Comparison of ENCODE assay signal across 20 mouse cellular contexts in the genomic region with DNA sequence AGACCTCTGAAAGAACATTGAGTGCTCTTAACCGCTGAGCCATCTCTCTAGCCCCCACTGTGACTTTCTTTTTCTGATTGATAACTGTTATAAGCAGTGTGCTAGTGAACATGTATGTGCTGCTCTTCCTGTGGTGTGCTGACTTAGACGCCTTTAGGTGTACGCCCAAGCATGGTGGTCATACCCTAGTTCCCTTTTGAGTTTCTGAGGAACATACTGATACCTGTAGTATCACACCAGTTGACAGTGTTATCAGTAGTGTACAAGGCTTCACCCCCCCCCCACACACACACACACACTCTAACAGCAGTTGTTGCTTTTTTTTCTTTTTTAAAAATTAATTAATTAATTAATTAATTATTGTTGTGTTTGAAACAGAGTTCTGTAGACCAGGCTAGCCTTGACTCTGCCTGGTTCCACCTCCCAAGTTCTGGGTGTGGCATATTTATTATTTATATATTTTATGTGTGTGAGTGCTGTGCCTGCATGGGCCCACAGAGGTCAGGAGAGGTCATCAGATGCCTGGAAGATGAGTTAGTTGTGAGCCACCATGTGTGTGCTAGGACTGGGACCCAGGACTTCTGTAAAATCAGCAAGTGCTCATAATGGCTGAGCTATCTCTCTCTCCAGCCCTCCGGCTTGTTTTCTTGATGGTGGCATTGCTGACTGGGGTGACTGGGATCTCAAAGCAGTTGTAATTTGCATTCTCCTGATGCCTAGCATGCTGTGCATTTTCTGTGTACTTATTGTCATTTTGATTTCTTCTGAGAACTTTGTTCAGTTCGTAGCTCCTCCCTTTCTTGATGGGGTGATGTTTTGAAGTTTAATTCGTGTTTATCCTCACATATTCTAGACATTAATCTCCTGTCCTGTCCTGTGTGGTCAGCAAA. TPM values are rescaled to one million over a fixed set of nuclear protein-coding genes. Genes with fewer than 3 reads are reported as not detected.
A peak's percentile ranks its signal among the peaks of the same experiment; 100 is the strongest.
DNase-seq lines count a peak whose midpoint lies in the region; ATAC-seq and TF ChIP-seq lines count a peak whose summit lies in the region.
"Had no signal": no experiment of that assay in that cellular context is flagged by ENCODE, and none has a peak within 500 bp of the region (broad histone marks: within the 10 kb centered on the region; RNA-seq: fewer than 3 reads in every experiment).

No protein-coding gene starts in this region.

- H3K27me3 ChIP-seq in midbrain, embryonic 13.5 days, result no peaks in the 10 kb centered on the region
- H3K27me3 ChIP-seq in midbrain, embryonic 16.5 days (ENCODE audit: control insufficient read depth, insufficient read depth, low read depth, low read length), result no peaks in the 10 kb centered on the region
- no peaks in the 10 kb centered on the region for H3K27me3 ChIP-seq in ES-Bruce4 (ENCODE audit: control insufficient read depth, insufficient read depth, low read length, poor library complexity, severe bottlenecking)
- no peaks in the 10 kb centered on the region for H3K27me3 ChIP-seq in hindbrain, embryonic 11.5 days (ENCODE audit: control insufficient read depth, insufficient read depth, low read length)
- H3K27me3 ChIP-seq in heart, embryonic 10.5 days (ENCODE audit: insufficient read depth, poor library complexity, severe bottlenecking), result no peaks in the 10 kb centered on the region
- H3K27me3 ChIP-seq: forebrain, embryonic 12.5 days; heart, embryonic 12.5 days; hindbrain, embryonic 12.5 days had no signal

- peaks cover 3% of the 10 kb centered on the region; the same call in 1 of the 2 replicates for H3K36me3 ChIP-seq in midbrain, embryonic 13.5 days
- no peaks in the 10 kb centered on the region for H3K36me3 ChIP-seq in midbrain, embryonic 16.5 days (ENCODE audit: control insufficient read depth, insufficient read depth, low read length)
- no peaks in the 10 kb centered on the region for H3K36me3 ChIP-seq in ES-Bruce4 (ENCODE audit: control insufficient read depth, insufficient read depth, low read length, poor library complexity, severe bottlenecking)
- H3K36me3 ChIP-seq in ES-E14 (ENCODE audit: control insufficient read depth, insufficient read depth, low read length, poor library complexity, severe bottlenecking), result no peaks in the 10 kb centered on the region
- no peaks in the 10 kb centered on the region for H3K36me3 ChIP-seq in hindbrain, embryonic 11.5 days (ENCODE audit: control insufficient read depth, insufficient read depth, low read length)
- peaks cover 9% of the 10 kb centered on the region; the same call in 1 of the 2 replicates for H3K36me3 ChIP-seq in heart, embryonic 10.5 days
- H3K36me3 ChIP-seq: forebrain, embryonic 12.5 days; hindbrain, embryonic 12.5 days had no signal

- H3K9me3 ChIP-seq in midbrain, embryonic 13.5 days, result no peaks in the 10 kb centered on the region
- H3K9me3 ChIP-seq in midbrain, embryonic 16.5 days (replicated peaks; ENCODE audit: control insufficient read depth, low read length, poor library complexity, severe bottlenecking), result no peaks in the 10 kb centered on the region
- no peaks in the 10 kb centered on the region for H3K9me3 ChIP-seq in ES-Bruce4 (replicated peaks; ENCODE audit: control insufficient read depth, insufficient read depth, low read length, poor library complexity, severe bottlenecking)
- no peaks in the 10 kb centered on the region for H3K9me3 ChIP-seq in ES-E14 (ENCODE audit: control insufficient read depth, insufficient read depth, low read depth, low read length)
- no peaks in the 10 kb centered on the region for H3K9me3 ChIP-seq in hindbrain, embryonic 11.5 days (ENCODE audit: control insufficient read depth, low read length)
- H3K9me3 ChIP-seq in heart, embryonic 10.5 days, result no peaks in the 10 kb centered on the region
- H3K9me3 ChIP-seq: forebrain, embryonic 12.5 days; hindbrain, embryonic 12.5 days had no signal

- H3K4me3 ChIP-seq in midbrain, embryonic 13.5 days (replicated peaks), result no peak overlapping the region
- no peak overlapping the region for H3K4me3 ChIP-seq in midbrain, embryonic 16.5 days (ENCODE audit: low read depth, low read length)
- H3K4me3 ChIP-seq in ES-Bruce4 (ENCODE audit: low read depth, low read length) (no peak overlapping the region), ES-E14 (ENCODE audit: insufficient read depth in 1 of 2, low read depth in 1 of 2, low read length in 2 of 2, poor library complexity in 1 of 2, severe bottlenecking in 1 of 2) (0 out of 4 replicates have a peak overlapping the region, but pooled peaks of 1 of the 2 experiments have one; percentile 5)
- no peak overlapping the region for H3K4me3 ChIP-seq in hindbrain, embryonic 11.5 days (ENCODE audit: low read depth, low read length)
- H3K4me3 ChIP-seq in heart, embryonic 10.5 days, result no peak overlapping the region
- H3K4me3 ChIP-seq: forebrain, embryonic 12.5 days; heart, adult 2 months; heart, embryonic 12.5 days; hindbrain, embryonic 12.5 days had no signal

- no peak overlapping the region for H3K27ac ChIP-seq in midbrain, embryonic 13.5 days
- H3K27ac ChIP-seq in midbrain, embryonic 16.5 days (ENCODE audit: low read length), result no peak overlapping the region
- H3K27ac ChIP-seq in ES-Bruce4 (ENCODE audit: insufficient read depth, low read length) (peak overlapping the region; percentile 63), ES-E14 (ENCODE audit: insufficient read depth, low read depth, low read length, poor library complexity, severe bottlenecking) (peak overlapping the region; percentile 47; the same call in 1 of the 2 replicates)
- no peak overlapping the region for H3K27ac ChIP-seq in hindbrain, embryonic 11.5 days (ENCODE audit: low read depth, low read length)
- no peak overlapping the region for H3K27ac ChIP-seq in heart, embryonic 10.5 days
- H3K27ac ChIP-seq: forebrain, embryonic 12.5 days; heart, adult 2 months; hindbrain, embryonic 12.5 days; hindbrain, postnatal 0 days had no signal

- no peak for TF ChIP-seq POLR2A in ES-Bruce4 (IDR thresholded peaks at IDR 0.05; ENCODE audit: insufficient read depth, low read length)

- peaks cover 4% of the 10 kb centered on the region for H3K4me1 ChIP-seq in midbrain, embryonic 13.5 days (replicated peaks)
- H3K4me1 ChIP-seq in midbrain, embryonic 16.5 days (ENCODE audit: control insufficient read depth, insufficient read depth, low read length), result no peaks in the 10 kb centered on the region
- H3K4me1 ChIP-seq in ES-Bruce4 (ENCODE audit: control insufficient read depth, insufficient read depth, low read length) (peaks cover 7% of the 10 kb centered on the region), ES-E14 (ENCODE audit: control insufficient read depth in 2 of 2, insufficient read depth in 2 of 2, low read length in 2 of 2, poor library complexity in 1 of 2) (peaks cover 29 to 32% of the 10 kb centered on the region in 2 experiments)
- H3K4me1 ChIP-seq in hindbrain, embryonic 11.5 days (replicated peaks; ENCODE audit: control insufficient read depth, insufficient read depth, low read length), result no peaks in the 10 kb centered on the region
- H3K4me1 ChIP-seq in heart, embryonic 10.5 days, result peaks cover 14% of the 10 kb centered on the region

- TF ChIP-seq EP300 in ES-Bruce4 (IDR thresholded peaks at IDR 0.05; ENCODE audit: insufficient read depth, low read depth, low read length), result peak; percentile 57; the same call in 1 of the 2 replicates

- TF ChIP-seq CTCF in ES-Bruce4 (IDR thresholded peaks at IDR 0.05; ENCODE audit: low read depth, low read length), result no peak

- in situ Hi-C loops in ES-E14 (cut with MboI; ENCODE audit: low sequenced_read_pairs in 2 of 2, unreplicated experiment in 2 of 2), result no loop called here

- H3K9ac ChIP-seq in midbrain, embryonic 13.5 days (replicated peaks), result no peak overlapping the region
- no peak overlapping the region for H3K9ac ChIP-seq in midbrain, embryonic 16.5 days (ENCODE audit: low read depth, low read length)
- H3K9ac ChIP-seq in ES-Bruce4 (ENCODE audit: low read depth, poor library complexity, severe bottlenecking) (no peak overlapping the region), ES-E14 (ENCODE audit: insufficient read depth, low read depth, low read length, poor library complexity, severe bottlenecking) (no peak overlapping the region)
- no peak overlapping the region for H3K9ac ChIP-seq in hindbrain, embryonic 11.5 days (ENCODE audit: low read depth, low read length)
- H3K9ac ChIP-seq: forebrain, embryonic 12.5 days; heart, embryonic 12.5 days; hindbrain, embryonic 12.5 days had no signal

- no peak for DNase-seq in ES-E14 (ENCODE audit: low read depth, low spot score)
- no peak for DNase-seq in hindbrain, embryonic 11.5 days (ENCODE audit: low spot score)
- no peak for DNase-seq in heart, embryonic 10.5 days (ENCODE audit: low spot score)
- DNase-seq: adrenal gland, postnatal 14 days; cerebellum, adult 11-12 months; cerebellum, adult 9-11 months; cerebellum, postnatal 36 days; gastrocnemius, postnatal 14 days; heart, adult 2 months; kidney, adult 18-20 months had no signal

- no peak overlapping the region for H3K4me2 ChIP-seq in midbrain, embryonic 13.5 days (replicated peaks)
- H3K4me2 ChIP-seq in midbrain, embryonic 16.5 days (ENCODE audit: low read length), result no peak overlapping the region
- H3K4me2 ChIP-seq in hindbrain, embryonic 11.5 days (replicated peaks; ENCODE audit: low read depth, low read length), result no peak overlapping the region
- H3K4me2 ChIP-seq: forebrain, embryonic 12.5 days; heart, embryonic 12.5 days; hindbrain, embryonic 12.5 days had no signal

- 0 out of 2 replicates have a peak, but pooled peaks have one; percentile 11 for ATAC-seq in midbrain, embryonic 13.5 days
- ATAC-seq in midbrain, embryonic 16.5 days, result no peak
- peak; percentile 50; the same call in 1 of the 2 replicates for ATAC-seq in megakaryocyte progenitor cell, adult 5-6 weeks (replicated peaks; ENCODE audit: poor library complexity)
- no peak for ATAC-seq in hindbrain, embryonic 11.5 days (ENCODE audit: low FRiP score)
- ATAC-seq: activated CD4-positive, CD25-positive, alpha-beta regulatory T cell, adult 4 months; forebrain, embryonic 16.5 days; hindbrain, postnatal 0 days had no signal

- WGBS in midbrain, embryonic 13.5 days, result 73% methylated on average over 6 of the region's 6 CpGs
- WGBS in midbrain, embryonic 16.5 days, result 71% methylated on average over 6 of the region's 6 CpGs
- WGBS in hindbrain, embryonic 11.5 days, result 75% methylated on average over 6 of the region's 6 CpGs
- 77% methylated on average over 6 of the region's 6 CpGs for WGBS in heart, embryonic 10.5 days

RNA-seq across cellular contexts. Expression of gene Prkci, which starts 9.0 kb away (rescaled TPM):
- 21.8 and 23.6 TPM in 2 replicates for polyA plus RNA-seq in midbrain, embryonic 13.5 days (2015; fragmentation: Nextera tagmentation; extraction: Ambion mirVana)
- polyA plus RNA-seq in midbrain, embryonic 16.5 days (2015; fragmentation: Nextera tagmentation; extraction: Ambion mirVana), result 25.4 and 25.5 TPM in 2 replicates
- polyA plus RNA-seq in ES-Bruce4 (2011; ENCODE audit: insufficient read depth, insufficient read length, low read depth, missing spikeins), result 221 and 240 TPM in 2 replicates
- 95.2 and 107 TPM in 2 replicates for total RNA-seq in ES-E14 (2012; rRNA removed)
- total RNA-seq in megakaryocyte progenitor cell, adult 5-6 weeks (2015), result 20.1 TPM in 2 replicates
- 18.9 and 19.1 TPM in 2 replicates for total RNA-seq in megakaryocyte progenitor cell, adult 5-6 weeks (2017)
- 37.3 and 41.1 TPM in 2 replicates for polyA plus RNA-seq in hindbrain, embryonic 11.5 days (2014; fragmentation: Nextera tagmentation; extraction: Ambion mirVana)
- 23.2 and 32.7 TPM in 2 replicates for polyA plus RNA-seq in heart, embryonic 10.5 days (2016; fragmentation: Nextera tagmentation; extraction: Ambion mirVana)

RNA-seq across cellular contexts. Expression of gene Phc3, which starts 35.4 kb away (rescaled TPM):
- 7.0 and 7.6 TPM in 2 replicates for polyA plus RNA-seq in midbrain, embryonic 13.5 days (2015; fragmentation: Nextera tagmentation; extraction: Ambion mirVana)
- polyA plus RNA-seq in midbrain, embryonic 16.5 days (2015; fragmentation: Nextera tagmentation; extraction: Ambion mirVana), result 7.8 and 7.9 TPM in 2 replicates
- 18.4 and 20.6 TPM in 2 replicates for polyA plus RNA-seq in ES-Bruce4 (2011; ENCODE audit: insufficient read depth, insufficient read length, low read depth, missing spikeins)
- total RNA-seq in ES-E14 (2012; rRNA removed), result 7.1 and 7.9 TPM in 2 replicates
- total RNA-seq in megakaryocyte progenitor cell, adult 5-6 weeks (2015), result 24.0 and 26.8 TPM in 2 replicates
- total RNA-seq in megakaryocyte progenitor cell, adult 5-6 weeks (2017), result 10.4 and 13.7 TPM in 2 replicates
- 5.3 and 7.3 TPM in 2 replicates for polyA plus RNA-seq in hindbrain, embryonic 11.5 days (2014; fragmentation: Nextera tagmentation; extraction: Ambion mirVana)
- 4.7 and 5.3 TPM in 2 replicates for polyA plus RNA-seq in heart, embryonic 10.5 days (2016; fragmentation: Nextera tagmentation; extraction: Ambion mirVana)

Comparison
In these comparisons a context has a peak if more than half of its experiments do, and no peak if none do; other contexts are left out.
1. ATAC-seq: peak in midbrain, embryonic 13.5 days (single experiment) and megakaryocyte progenitor cell, adult 5-6 weeks (single experiment); none in midbrain, embryonic 16.5 days (single experiment) and hindbrain, embryonic 11.5 days (single experiment).
2. H3K27ac ChIP-seq: peak in ES-Bruce4 (single experiment) and ES-E14 (single experiment); none in midbrain, embryonic 13.5 days (single experiment), midbrain, embryonic 16.5 days (single experiment), hindbrain, embryonic 11.5 days (single experiment) and heart, embryonic 10.5 days (single experiment).